Mouse (Mus musculus): ENCODE measurements at regions not wholly inside any gene's neighbourhood (a gene's known extent, or its start where the extent isn't known, plus 50 kb on each side); places are given as distances from the start of the nearest gene placed in this dataset.

GRCm38 (mm10) chr10:105034711-105035386, 539.4 kb downstream of the Tmtc2 start:
- TF ChIP-seq POLR2AphosphoS2 (IDR thresholded peaks at IDR 0.05; ENCODE audit: insufficient read length, low read depth) (no peak), POLR2A (IDR thresholded peaks at IDR 0.05; ENCODE audit: insufficient read length, low read depth) (no peak), TCF12 (IDR thresholded peaks at IDR 0.05; ENCODE audit: insufficient read depth, poor library complexity, severe bottlenecking) (no peak), E2F4 (IDR thresholded peaks at IDR 0.05; ENCODE audit: insufficient read depth) (no peak), MAX (IDR thresholded peaks at IDR 0.05; ENCODE audit: low read depth) (no peak), SRF (IDR thresholded peaks at IDR 0.05; ENCODE audit: control insufficient read depth, insufficient read length, low read depth) (no peak), MYOD1 (IDR thresholded peaks at IDR 0.05; ENCODE audit: control insufficient read depth in 1 of 3, insufficient read length in 2 of 3, low read depth in 2 of 3) (no peak), USF1 (IDR thresholded peaks at IDR 0.05; ENCODE audit: low read depth) (no peak), TCF3 (IDR thresholded peaks at IDR 0.05; ENCODE audit: insufficient read length, low read depth) (no peak), CEBPB (IDR thresholded peaks at IDR 0.05; ENCODE audit: insufficient read depth, poor library complexity, severe bottlenecking) (no peak), MYOG (IDR thresholded peaks at IDR 0.05; ENCODE audit: control insufficient read depth in 1 of 3, insufficient read depth in 1 of 3, insufficient read length in 2 of 3, low read depth in 2 of 3) (no peak)
